14 mouse cellular contexts compared by ENCODE assay signal in genomic region chr8:113837570-113837915, GRCm38 (mm10). TPM values are rescaled to one million over a fixed set of nuclear protein-coding genes. Genes with fewer than 3 reads are reported as not detected.
DNase-seq lines count a peak whose midpoint lies in the region; ATAC-seq and TF ChIP-seq lines count a peak whose summit lies in the region.
"Had no signal": no experiment of that assay in that cellular context is flagged by ENCODE, and none has a peak within 500 bp of the region (broad histone marks: within the 10 kb centered on the region; RNA-seq: fewer than 3 reads in every experiment).

No protein-coding gene starts in this region.

- peak; percentile 31 for DNase-seq in kidney, postnatal 0 days (ENCODE audit: low spot score)
- DNase-seq in kidney, adult 11 months, result no peak
- DNase-seq in lung, postnatal 0 days (ENCODE audit: low spot score), result no peak
- peak; percentile 28 for DNase-seq in brain, embryonic 14.5 days (ENCODE audit: low read depth)
- DNase-seq in limb, embryonic 10.5 days (ENCODE audit: low spot score), result no peak
- DNase-seq: adrenal gland, postnatal 25 days; forebrain, postnatal 0 days; gastrocnemius, postnatal 14 days had no signal

- H3K4me3 ChIP-seq in kidney, postnatal 0 days (replicated peaks; ENCODE audit: low read depth, low read length), result no peak overlapping the region
- no peak overlapping the region for H3K4me3 ChIP-seq in lung, embryonic 15.5 days
- H3K4me3 ChIP-seq in lung, postnatal 0 days (ENCODE audit: low read depth, low read length), result no peak overlapping the region
- no peak overlapping the region for H3K4me3 ChIP-seq in limb, embryonic 10.5 days
- H3K4me3 ChIP-seq: embryonic facial prominence, embryonic 10.5 days; forebrain, embryonic 13.5 days; heart, adult 2 months; heart, embryonic 15.5 days had no signal

- no peaks in the 10 kb centered on the region for H3K27me3 ChIP-seq in kidney, postnatal 0 days (ENCODE audit: insufficient read depth, low read length)
- H3K27me3 ChIP-seq in lung, embryonic 15.5 days, result no peaks in the 10 kb centered on the region
- H3K27me3 ChIP-seq in lung, postnatal 0 days (replicated peaks; ENCODE audit: insufficient read depth, low read length), result no peaks in the 10 kb centered on the region
- peaks cover 24% of the 10 kb centered on the region; the same call in 1 of the 2 replicates for H3K27me3 ChIP-seq in limb, embryonic 10.5 days (ENCODE audit: low read depth, poor library complexity, severe bottlenecking)
- H3K27me3 ChIP-seq: forebrain, embryonic 13.5 days; heart, embryonic 15.5 days had no signal

- no peak for ATAC-seq in kidney, postnatal 0 days (replicated peaks; ENCODE audit: low FRiP score, low read depth)
- ATAC-seq in lung, embryonic 15.5 days (ENCODE audit: borderline replicate concordance, extremely low read depth, low FRiP score, low TSS enrichment), result 0 out of 2 replicates have a peak, but pooled peaks have one; percentile 8
- no peak for ATAC-seq in lung, postnatal 0 days
- ATAC-seq: forebrain, embryonic 13.5 days had no signal

- 0 out of 2 replicates have a peak, but pooled peaks cover 5% of the 10 kb centered on the region for H3K4me1 ChIP-seq in kidney, postnatal 0 days (replicated peaks; ENCODE audit: insufficient read depth, low read length)
- H3K4me1 ChIP-seq in lung, embryonic 15.5 days, result peaks cover 9% of the 10 kb centered on the region
- H3K4me1 ChIP-seq in lung, postnatal 0 days (ENCODE audit: insufficient read depth, low read depth, low read length), result no peaks in the 10 kb centered on the region
- H3K4me1 ChIP-seq in limb, embryonic 10.5 days, result peaks cover 10% of the 10 kb centered on the region

- no peak overlapping the region for H3K9ac ChIP-seq in kidney, postnatal 0 days (ENCODE audit: low read depth, low read length)
- no peak overlapping the region for H3K9ac ChIP-seq in lung, embryonic 15.5 days
- H3K9ac ChIP-seq in lung, postnatal 0 days (replicated peaks; ENCODE audit: low read depth), result no peak overlapping the region
- H3K9ac ChIP-seq: forebrain, embryonic 13.5 days; forebrain, postnatal 0 days; heart, embryonic 15.5 days had no signal

- H3K4me2 ChIP-seq in kidney, postnatal 0 days (ENCODE audit: low read length), result no peak overlapping the region
- no peak overlapping the region for H3K4me2 ChIP-seq in lung, embryonic 15.5 days
- no peak overlapping the region for H3K4me2 ChIP-seq in lung, postnatal 0 days (replicated peaks; ENCODE audit: low read depth, low read length)
- H3K4me2 ChIP-seq: forebrain, embryonic 13.5 days; heart, embryonic 11.5 days; heart, embryonic 15.5 days had no signal

- no peak for TF ChIP-seq EP300 in lung, postnatal 0 days (IDR thresholded peaks at IDR 0.05)

- no peaks in the 10 kb centered on the region for H3K9me3 ChIP-seq in kidney, postnatal 0 days (replicated peaks; ENCODE audit: low read length)
- H3K9me3 ChIP-seq in lung, embryonic 15.5 days, result no peaks in the 10 kb centered on the region
- no peaks in the 10 kb centered on the region for H3K9me3 ChIP-seq in lung, postnatal 0 days (ENCODE audit: low read length)
- no peaks in the 10 kb centered on the region for H3K9me3 ChIP-seq in limb, embryonic 10.5 days (replicated peaks)
- H3K9me3 ChIP-seq: embryonic facial prominence, embryonic 10.5 days; forebrain, embryonic 13.5 days; heart, embryonic 15.5 days had no signal

- WGBS in kidney, postnatal 0 days, result 44% methylated on average over 4 of the region's 4 CpGs
- WGBS in lung, embryonic 15.5 days, result 15% methylated on average over 4 of the region's 4 CpGs
- WGBS in lung, postnatal 0 days, result 13% methylated on average over 4 of the region's 4 CpGs
- 58% methylated on average over 4 of the region's 4 CpGs for WGBS in limb, embryonic 10.5 days

- no peaks in the 10 kb centered on the region for H3K36me3 ChIP-seq in kidney, postnatal 0 days (ENCODE audit: insufficient read depth, low read length)
- no peaks in the 10 kb centered on the region for H3K36me3 ChIP-seq in lung, embryonic 15.5 days
- H3K36me3 ChIP-seq in lung, postnatal 0 days (ENCODE audit: insufficient read depth, low read length), result no peaks in the 10 kb centered on the region
- no peaks in the 10 kb centered on the region for H3K36me3 ChIP-seq in limb, embryonic 10.5 days
- H3K36me3 ChIP-seq: embryonic facial prominence, embryonic 10.5 days; heart, embryonic 15.5 days had no signal

- TF ChIP-seq CTCF in kidney, postnatal 0 days (IDR thresholded peaks at IDR 0.05; ENCODE audit: low read depth), result no peak
- TF ChIP-seq CTCF in lung, postnatal 0 days (IDR thresholded peaks at IDR 0.05), result no peak
- TF ChIP-seq CTCF in brain, embryonic 14.5 days (IDR thresholded peaks at IDR 0.05; ENCODE audit: borderline replicate concordance, extremely low read depth, insufficient read depth, insufficient read length), result no peak

- TF ChIP-seq POLR2A in brain, embryonic 14.5 days (IDR thresholded peaks at IDR 0.05; ENCODE audit: borderline replicate concordance, extremely low read depth, insufficient read depth, insufficient read length, poor library complexity, severe bottlenecking), result no peak

- H3K27ac ChIP-seq in kidney, postnatal 0 days, result no peak overlapping the region
- no peak overlapping the region for H3K27ac ChIP-seq in lung, embryonic 15.5 days
- no peak overlapping the region for H3K27ac ChIP-seq in lung, postnatal 0 days (ENCODE audit: low read length)
- H3K27ac ChIP-seq in limb, embryonic 10.5 days, result 0 out of 2 replicates have a peak overlapping the region, but pooled peaks have one; percentile 36
- H3K27ac ChIP-seq: embryonic facial prominence, embryonic 10.5 days; forebrain, embryonic 13.5 days; heart, adult 2 months; heart, embryonic 15.5 days had no signal

RNA-seq across cellular contexts. Expression of gene Adamts18, which starts 11.0 kb away (rescaled TPM):
- polyA plus RNA-seq in kidney, postnatal 0 days (2015; fragmentation: Nextera tagmentation; extraction: Ambion mirVana), result 1.6 and 2.0 TPM in 2 replicates
- polyA plus RNA-seq in lung, embryonic 15.5 days (2015; fragmentation: Nextera tagmentation; extraction: Ambion mirVana), result 10.6 and 10.7 TPM in 2 replicates
- polyA plus RNA-seq in lung, postnatal 0 days (2015; fragmentation: Nextera tagmentation; extraction: Ambion mirVana), result 0.20 and 0.23 TPM in 2 replicates
- polyA plus RNA-seq in brain, embryonic 14.5 days (2012; rRNA removed), result 5.5 and 11.0 TPM in 2 replicates
- polyA plus RNA-seq in limb, embryonic 10.5 days (2016; fragmentation: Nextera tagmentation; extraction: Ambion mirVana), result 5.1 and 5.7 TPM in 2 replicates

Comparison
In these comparisons a context has a peak if more than half of its experiments do, and no peak if none do; other contexts are left out.
1. DNase-seq: peak in kidney, postnatal 0 days (single experiment) and brain, embryonic 14.5 days (single experiment); none in kidney, adult 11 months (single experiment), lung, postnatal 0 days (single experiment) and limb, embryonic 10.5 days (single experiment).